Comparison of ENCODE assay signal across 20 mouse cellular contexts in genomic region chr2:122364352-122364944, GRCm38 (mm10). TPM values are rescaled to one million over a fixed set of nuclear protein-coding genes. Genes with fewer than 3 reads are reported as not detected.
DNase-seq lines count a peak whose midpoint lies in the region; ATAC-seq lines count a peak whose summit lies in the region.
"Had no signal": no experiment of that assay in that cellular context is flagged by ENCODE, and none has a peak within 500 bp of the region (broad histone marks: within the 10 kb centered on the region; RNA-seq: fewer than 3 reads in every experiment).

No protein-coding gene starts in this region.

- H3K9me3 ChIP-seq in megakaryocyte, embryonic 14.5 days, result no peaks in the 10 kb centered on the region
- H3K9me3 ChIP-seq: hindbrain, embryonic 12.5 days; intestine, embryonic 15.5 days had no signal

- peaks cover 9% of the 10 kb centered on the region for H3K36me3 ChIP-seq in megakaryocyte, embryonic 14.5 days (replicated peaks; ENCODE audit: low read length)
- H3K36me3 ChIP-seq: intestine, embryonic 15.5 days had no signal

- H3K4me3 ChIP-seq in megakaryocyte, embryonic 14.5 days (replicated peaks), result peak overlapping the region; percentile 50
- H3K4me3 ChIP-seq: hindbrain, embryonic 12.5 days; intestine, embryonic 15.5 days had no signal

- ATAC-seq in megakaryocyte, adult 5-6 weeks (ENCODE audit: poor library complexity, severe bottlenecking), result no peak
- ATAC-seq in megakaryocyte progenitor cell, adult 5-6 weeks (replicated peaks; ENCODE audit: poor library complexity), result peak; percentile 62
- no peak for ATAC-seq in CD4-positive, CD25-positive, alpha-beta regulatory T cell, adult 4 months
- ATAC-seq: forebrain, postnatal 0 days; intestine, embryonic 15.5 days had no signal

- peak; percentile 49 for DNase-seq in cerebellum, adult 9-10 months
- DNase-seq in liver, result peak; percentile 79
- DNase-seq in gastrocnemius, postnatal 25 days, result no peak
- DNase-seq in adrenal gland, adult 2 months, result no peak
- DNase-seq: forebrain, postnatal 0 days; gastrocnemius, postnatal 10 days; left cerebral cortex, postnatal 4 days; lung, adult 18-20 months; lung, postnatal 36 days; midbrain, embryonic 14.5 days; right cerebral cortex, adult 18-20 months; thymus, postnatal 14 days had no signal

- peaks cover 3% of the 10 kb centered on the region for H3K27me3 ChIP-seq in megakaryocyte, embryonic 14.5 days (replicated peaks)
- H3K27me3 ChIP-seq: hindbrain, embryonic 12.5 days; intestine, embryonic 15.5 days had no signal

- H3K4me1 ChIP-seq in megakaryocyte, embryonic 14.5 days, result peaks cover 72% of the 10 kb centered on the region

RNA-seq across cellular contexts. Expression of gene Shf, which starts 4.5 kb away (rescaled TPM):
- polyA plus RNA-seq in megakaryocyte, embryonic 14.5 days (2012; ENCODE audit: insufficient read depth, low replicate concordance), result 16.9 and 40.0 TPM in 2 replicates
- total RNA-seq in megakaryocyte, adult 5-6 weeks (2015), result 0.31 and 2.1 TPM in 2 replicates
- total RNA-seq in megakaryocyte, adult 5-6 weeks (2017), result 0.81 and 1.5 TPM in 2 replicates
- 2.2 and 3.7 TPM in 2 replicates for total RNA-seq in megakaryocyte progenitor cell, adult 5-6 weeks (2015)
- 2.1 and 2.4 TPM in 2 replicates for total RNA-seq in megakaryocyte progenitor cell, adult 5-6 weeks (2017)
- 1 to 10 TPM; 2.0 to 2.7 TPM for total RNA-seq in gastrocnemius, postnatal 25 days (2021)
- polyA plus RNA-seq in CD4-positive, CD25-positive, alpha-beta regulatory T cell, adult 4 months (2017; shearing (Covaris generic)), result under 1 TPM in 1 of 2 experiments, not detected in 1; 0.42 TPM
- 10 to 100 TPM in 1 of 2 experiments, 1 to 10 TPM in 1; 6.0 to 13.0 TPM for total RNA-seq in adrenal gland, adult 2 months (2021)
- polyA plus RNA-seq in adrenal gland, adult 2 months (2012; rRNA removed), result 12.3 and 15.9 TPM in 2 replicates

RNA-seq across cellular contexts. Expression of gene Duox1, which starts 49.0 kb away (rescaled TPM):
- polyA plus RNA-seq in megakaryocyte, embryonic 14.5 days (2012; ENCODE audit: insufficient read depth, low replicate concordance), result not detected in 2 replicates
- not detected in 2 replicates for total RNA-seq in megakaryocyte, adult 5-6 weeks (2015)
- total RNA-seq in megakaryocyte, adult 5-6 weeks (2017), result not detected in 2 replicates
- not detected in 2 replicates for total RNA-seq in megakaryocyte progenitor cell, adult 5-6 weeks (2015)
- not detected in 2 replicates for total RNA-seq in megakaryocyte progenitor cell, adult 5-6 weeks (2017)
- under 1 TPM; 0.46 to 0.72 TPM for total RNA-seq in gastrocnemius, postnatal 25 days (2021)
- polyA plus RNA-seq in CD4-positive, CD25-positive, alpha-beta regulatory T cell, adult 4 months (2017; shearing (Covaris generic)), result not detected
- total RNA-seq in adrenal gland, adult 2 months (2021), result not detected
- polyA plus RNA-seq in adrenal gland, adult 2 months (2012; rRNA removed), result 0.07 and 0.17 TPM in 2 replicates
- total RNA-seq: forebrain, postnatal 0 days; layer of hippocampus, postnatal 25 days had no signal
- polyA plus RNA-seq: heart, postnatal 0 days had no signal

RNA-seq across cellular contexts. Expression of gene Duoxa1, which starts 50.9 kb away (rescaled TPM):
- not detected in 2 replicates for polyA plus RNA-seq in megakaryocyte, embryonic 14.5 days (2012; ENCODE audit: insufficient read depth, low replicate concordance)
- total RNA-seq in megakaryocyte, adult 5-6 weeks (2015), result not detected in 2 replicates
- total RNA-seq in megakaryocyte, adult 5-6 weeks (2017), result not detected in 2 replicates
- total RNA-seq in megakaryocyte progenitor cell, adult 5-6 weeks (2015), result not detected in 2 replicates
- not detected in 2 replicates for total RNA-seq in megakaryocyte progenitor cell, adult 5-6 weeks (2017)
- 1 to 10 TPM in 1 of 2 experiments, under 1 TPM in 1; 0.95 to 1.1 TPM for total RNA-seq in gastrocnemius, postnatal 25 days (2021)
- not detected for polyA plus RNA-seq in CD4-positive, CD25-positive, alpha-beta regulatory T cell, adult 4 months (2017; shearing (Covaris generic))
- total RNA-seq in adrenal gland, adult 2 months (2021), result under 1 TPM in 1 of 2 experiments, not detected in 1; 0.31 TPM
- 0.58 and 0.97 TPM in 2 replicates for polyA plus RNA-seq in adrenal gland, adult 2 months (2012; rRNA removed)
- total RNA-seq: layer of hippocampus, postnatal 25 days had no signal
- polyA plus RNA-seq: heart, postnatal 0 days; intestine, embryonic 15.5 days had no signal

Comparison
In these comparisons a context has a peak if more than half of its experiments do, and no peak if none do; other contexts are left out.
1. DNase-seq: peak in cerebellum, adult 9-10 months (single experiment) and liver (single experiment); none in gastrocnemius, postnatal 25 days (single experiment) and adrenal gland, adult 2 months (single experiment).